Mouse (Mus musculus) urinary bladder, postnatal 25 days (tissue): ENCODE measurements at regions not wholly inside any gene's neighbourhood (a gene's known extent, or its start where the extent isn't known, plus 50 kb on each side); places are given as distances from the start of the nearest gene placed in this dataset.

Experiments
- DNase-seq: peaks from one replicate; pipeline ENCODE4 v3.0.0; 2022; ENCODE audit warnings: low spot score

GRCm38 (mm10) chr3:33902431-33902830 lies 58.3 kb upstream of the Ccdc39 start:
- DNase-seq: no peak

GRCm38 (mm10) chr3:33903326-33903725 lies 59.2 kb upstream of the Ccdc39 start:
- no peak for DNase-seq

GRCm38 (mm10) chr3:33903816-33904215 lies 59.7 kb upstream of the Ccdc39 start:
- no peak for DNase-seq

GRCm38 (mm10) chr3:33904854-33905678 lies 61.0 kb upstream of the Ccdc39 start:
- no peak for DNase-seq

GRCm38 (mm10) chr3:33905679-33906007 lies 61.5 kb upstream of the Ccdc39 start:
- no peak for DNase-seq

GRCm38 (mm10) chr3:33907061-33907460 lies 63.0 kb upstream of the Ccdc39 start:
- no peak for DNase-seq

GRCm38 (mm10) chr3:33911559-33911958 lies 67.4 kb upstream of the Ccdc39 start:
- no peak for DNase-seq

GRCm38 (mm10) chr3:33913470-33913869 lies 69.4 kb upstream of the Ccdc39 start:
- no peak for DNase-seq

- no peak for DNase-seq
These were observed 70.3 kb upstream of the Ccdc39 start for GRCm38 (mm10) chr3:33914386-33914785.

GRCm38 (mm10) chr3:33915777-33916176 lies 71.7 kb upstream of the Ccdc39 start:
- no peak for DNase-seq

- DNase-seq: no peak
These were observed 72.2 kb upstream of the Ccdc39 start for GRCm38 (mm10) chr3:33916318-33916717.

- no peak for DNase-seq
These were observed 72.7 kb upstream of the Ccdc39 start for GRCm38 (mm10) chr3:33916818-33917217.

- peak; percentile 85 for DNase-seq
These were observed 74.7 kb upstream of the Ccdc39 start for GRCm38 (mm10) chr3:33918785-33919184.

- DNase-seq: no peak
These were observed 81.0 kb upstream of the Ccdc39 start for GRCm38 (mm10) chr3:33925072-33925471.

- no peak for DNase-seq
These were observed 64.7 kb upstream of the Fxr1 start for GRCm38 (mm10) chr3:33955064-33955463.

GRCm38 (mm10) chr3:33955854-33956624 lies 63.7 kb upstream of the Fxr1 start:
- DNase-seq: peak; percentile 61

- no peak for DNase-seq
These were observed 63.1 kb upstream of the Fxr1 start for GRCm38 (mm10) chr3:33956625-33957023.

GRCm38 (mm10) chr3:33957676-33958075 lies 62.1 kb upstream of the Fxr1 start:
- no peak for DNase-seq

- DNase-seq: no peak
These were observed 61.5 kb upstream of the Fxr1 start for GRCm38 (mm10) chr3:33958216-33958615.

GRCm38 (mm10) chr3:33960211-33960610 lies 59.5 kb upstream of the Fxr1 start:
- DNase-seq: no peak

- DNase-seq: no peak
These were observed 56.8 kb upstream of the Fxr1 start for GRCm38 (mm10) chr3:33962938-33963337.

- DNase-seq: no peak
These were observed 52.6 kb upstream of the Fxr1 start for GRCm38 (mm10) chr3:33967184-33967583.
